Mouse (Mus musculus): ENCODE results near the gene Ruvbl2. TPM values are rescaled to one million over a fixed set of nuclear protein-coding genes. Genes with fewer than 3 reads are reported as not detected.
"Not testable (repeated sequence)": the region's sequence is repeated elsewhere in the genome, so short reads cannot be mapped to it uniquely, and the experiment has no call there.

The Ruvbl2 gene
- polyA plus RNA-seq, 1 experiment from 2014 or later: 88.3 TPM

- WGBS: 69% methylated on average over 2 of the region's 2 CpGs
- Histone ChIP-seq H3K4me3 (ENCODE audit: low read length) (no peak overlapping the region), H3K4me2 (ENCODE audit: low read depth, low read length) (no peak overlapping the region), H3K36me3 (ENCODE audit: control insufficient read depth, insufficient read depth) (peaks cover 8% of the 10 kb centered on the region), H3K9ac (ENCODE audit: low read length) (no peak overlapping the region), H3K27me3 (ENCODE audit: control insufficient read depth, insufficient read depth, low read length) (no peaks in the 10 kb centered on the region), H3K27ac (ENCODE audit: low read length) (no peak overlapping the region), H3K4me1 (ENCODE audit: control insufficient read depth, insufficient read depth, low read length) (peaks cover 16% of the 10 kb centered on the region), H3K9me3 (replicated peaks; ENCODE audit: control insufficient read depth, low read length) (no peaks in the 10 kb centered on the region)
- ATAC-seq (replicated peaks; ENCODE audit: extremely low read depth, insufficient read depth, low FRiP score): no peak
Observed at GRCm38 (mm10) chr7:45396787-45397186, 41.1 kb downstream of the Ruvbl2 start.

GRCm38 (mm10) chr7:45396337-45396775, 41.5 kb downstream of the Ruvbl2 start:
- Histone ChIP-seq H3K4me1 (ENCODE audit: control insufficient read depth, insufficient read depth, low read length) (peaks cover 16% of the 10 kb centered on the region), H3K4me3 (ENCODE audit: low read length) (peak overlapping the region; percentile 81), H3K9ac (ENCODE audit: low read length) (peak overlapping the region; percentile 69), H3K27ac (ENCODE audit: low read length) (peak overlapping the region; percentile 80), H3K4me2 (ENCODE audit: low read depth, low read length) (peak overlapping the region; percentile 67), H3K36me3 (ENCODE audit: control insufficient read depth, insufficient read depth) (peaks cover 11% of the 10 kb centered on the region)
- 7% methylated on average over 3 of the region's 3 CpGs for WGBS
- H3K27me3 ChIP-seq (ENCODE audit: control insufficient read depth, insufficient read depth, low read length); H3K9me3 ChIP-seq (replicated peaks; ENCODE audit: control insufficient read depth, low read length): not testable (repeated sequence)
- peak; percentile 14; the same call in 1 of the 2 replicates for ATAC-seq (replicated peaks; ENCODE audit: extremely low read depth, insufficient read depth, low FRiP score)

DNA sequence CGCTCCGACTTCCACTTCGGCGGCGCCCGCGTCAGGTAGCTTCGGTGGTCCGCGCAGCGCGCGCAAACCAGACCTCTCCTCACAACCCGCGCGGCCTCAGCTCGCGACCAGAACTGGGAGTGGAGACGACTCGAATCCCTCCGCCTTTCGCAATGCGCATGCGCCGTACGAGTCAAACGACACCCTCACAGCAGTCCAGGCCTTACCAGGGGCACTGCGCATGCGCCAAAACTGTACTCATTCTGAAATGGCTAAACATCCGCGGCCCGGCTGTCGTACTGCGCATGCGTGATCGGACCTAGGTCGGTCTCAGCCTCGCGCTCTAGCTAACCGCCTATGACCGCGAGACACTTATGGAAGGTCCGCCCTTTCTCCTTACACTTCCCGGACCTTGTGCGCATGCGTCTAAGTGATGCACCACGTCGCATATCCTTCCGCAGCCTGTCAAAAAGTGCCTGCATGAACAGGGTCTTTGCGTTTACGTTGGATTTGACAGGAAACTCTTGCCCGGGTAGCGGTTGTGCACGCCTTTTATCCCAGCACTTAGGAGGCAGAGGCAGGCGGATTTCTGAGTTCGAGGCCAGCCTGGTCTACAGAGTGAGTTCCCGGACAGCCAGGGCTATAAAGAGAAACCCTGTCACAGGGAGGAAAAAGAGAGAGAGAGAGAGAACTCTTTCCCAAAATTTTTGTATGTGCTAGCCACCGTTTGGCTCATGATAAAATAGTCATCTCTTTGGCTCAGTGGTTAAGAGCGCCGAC, 42.1 kb downstream of the Ruvbl2 start, which contains the start of gene Snrnp70:
Gene Snrnp70, minus strand, starts transcription at position 165 of the 759 bp plus-strand sequence.
- Histone ChIP-seq H3K9me3 (replicated peaks; ENCODE audit: control insufficient read depth, low read length) (no peaks in the 10 kb centered on the region), H3K4me3 (ENCODE audit: low read length) (peak within 1 kb of the TSS; percentile 81), H3K27ac (ENCODE audit: low read length) (peak within 1 kb of the TSS; percentile 94), H3K36me3 (ENCODE audit: control insufficient read depth, insufficient read depth) (peaks cover 15% of the 10 kb centered on the region), H3K4me2 (ENCODE audit: low read depth, low read length) (peak within 1 kb of the TSS; percentile 99), H3K4me1 (ENCODE audit: control insufficient read depth, insufficient read depth, low read length) (peaks cover 16% of the 10 kb centered on the region), H3K27me3 (ENCODE audit: control insufficient read depth, insufficient read depth, low read length) (no peaks in the 10 kb centered on the region), H3K9ac (ENCODE audit: low read length) (peak within 1 kb of the TSS; percentile 88)
- under 1% methylated on average over 60 of the region's 60 CpGs for WGBS
- ATAC-seq (replicated peaks; ENCODE audit: extremely low read depth, insufficient read depth, low FRiP score): peak; percentile 97

GRCm38 (mm10) chr7:45395129-45395541, 42.8 kb downstream of the Ruvbl2 start:
- no peaks in the 10 kb centered on the region for H3K27me3 ChIP-seq (ENCODE audit: control insufficient read depth, insufficient read depth, low read length)
- under 1% methylated on average over 19 of the region's 20 CpGs for WGBS
- H3K27ac ChIP-seq (ENCODE audit: low read length): peak overlapping the region; percentile 94
- ATAC-seq (replicated peaks; ENCODE audit: extremely low read depth, insufficient read depth, low FRiP score): peak; percentile 61
- H3K36me3 ChIP-seq (ENCODE audit: control insufficient read depth, insufficient read depth): peaks cover 20% of the 10 kb centered on the region
- H3K9me3 ChIP-seq (replicated peaks; ENCODE audit: control insufficient read depth, low read length): no peaks in the 10 kb centered on the region
- peak overlapping the region; percentile 99 for H3K4me2 ChIP-seq (ENCODE audit: low read depth, low read length)
- peak overlapping the region; percentile 81 for H3K4me3 ChIP-seq (ENCODE audit: low read length)
- peaks cover 16% of the 10 kb centered on the region for H3K4me1 ChIP-seq (ENCODE audit: control insufficient read depth, insufficient read depth, low read length)
- peak overlapping the region; percentile 88 for H3K9ac ChIP-seq (ENCODE audit: low read length)

DNA sequence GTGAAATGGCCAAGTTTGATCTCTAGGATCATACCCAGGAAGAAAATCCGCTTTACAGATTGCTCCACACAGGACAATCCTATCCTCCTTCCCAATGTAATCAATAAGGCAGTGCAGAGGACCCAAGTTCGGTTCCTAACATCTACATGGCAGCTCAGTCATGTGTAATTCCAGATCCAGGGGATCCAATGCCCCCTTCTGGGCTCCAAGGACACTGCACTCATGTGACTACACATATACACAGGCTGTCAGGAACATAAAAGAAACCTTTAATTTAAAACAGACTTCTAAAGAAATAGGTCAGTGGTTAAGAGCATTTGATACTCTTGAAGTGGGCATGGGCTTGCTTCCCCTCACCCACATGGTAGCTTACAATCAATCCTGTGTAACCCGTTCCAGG, 51.8 kb downstream of the Ruvbl2 start:
- Histone ChIP-seq H3K9me3 (replicated peaks; ENCODE audit: control insufficient read depth, low read length) (no peaks in the 10 kb centered on the region), H3K36me3 (ENCODE audit: control insufficient read depth, insufficient read depth) (peaks cover 92% of the 10 kb centered on the region), H3K9ac (ENCODE audit: low read length) (no peak overlapping the region), H3K4me1 (ENCODE audit: control insufficient read depth, insufficient read depth, low read length) (peaks cover 10% of the 10 kb centered on the region), H3K27ac (ENCODE audit: low read length) (no peak overlapping the region), H3K4me2 (ENCODE audit: low read depth, low read length) (no peak overlapping the region), H3K27me3 (ENCODE audit: control insufficient read depth, insufficient read depth, low read length) (no peaks in the 10 kb centered on the region), H3K4me3 (ENCODE audit: low read length) (no peak overlapping the region)
- 92% methylated on average over 3 of the region's 3 CpGs for WGBS
- no peak for ATAC-seq (replicated peaks; ENCODE audit: extremely low read depth, insufficient read depth, low FRiP score)

DNA sequence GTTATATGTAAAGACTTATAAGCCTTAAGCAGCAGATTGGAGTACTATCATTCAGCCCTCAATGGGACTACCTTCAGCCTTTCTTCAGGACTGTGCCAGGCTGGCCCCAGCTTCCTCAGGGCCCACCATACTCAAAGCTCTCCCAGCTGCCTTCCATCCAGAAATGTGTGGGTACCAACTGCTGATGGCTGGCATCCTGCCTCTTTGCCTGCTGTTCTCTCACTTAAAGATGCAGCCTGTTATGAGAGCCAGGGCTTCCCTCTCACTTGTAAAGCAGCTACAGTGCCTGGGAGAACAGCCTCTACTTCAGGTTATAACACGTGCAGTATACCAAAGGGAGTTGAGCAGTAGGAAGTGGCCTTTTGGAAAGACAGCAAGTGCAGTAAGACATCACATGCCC, 61.8 kb downstream of the Ruvbl2 start:
- no peaks in the 10 kb centered on the region; the same call in 1 of the 2 replicates for H3K4me1 ChIP-seq (ENCODE audit: control insufficient read depth, insufficient read depth, low read length)
- H3K27me3 ChIP-seq (ENCODE audit: control insufficient read depth, insufficient read depth, low read length): no peaks in the 10 kb centered on the region
- no peak for ATAC-seq (replicated peaks; ENCODE audit: extremely low read depth, insufficient read depth, low FRiP score)
- H3K4me2 ChIP-seq (ENCODE audit: low read depth, low read length): no peak overlapping the region
- no peak overlapping the region for H3K4me3 ChIP-seq (ENCODE audit: low read length)
- H3K27ac ChIP-seq (ENCODE audit: low read length): no peak overlapping the region
- no peak overlapping the region for H3K9ac ChIP-seq (ENCODE audit: low read length)
- WGBS: 75% methylated on average over 1 of the region's 1 CpGs
- no peaks in the 10 kb centered on the region for H3K9me3 ChIP-seq (replicated peaks; ENCODE audit: control insufficient read depth, low read length)
- H3K36me3 ChIP-seq (ENCODE audit: control insufficient read depth, insufficient read depth): peaks cover 54% of the 10 kb centered on the region

GRCm38 (mm10) chr7:45374620-45375019, 63.3 kb downstream of the Ruvbl2 start:
- H3K27me3 ChIP-seq (ENCODE audit: control insufficient read depth, insufficient read depth, low read length): peaks cover 1% of the 10 kb centered on the region
- no peak overlapping the region for H3K4me2 ChIP-seq (ENCODE audit: low read depth, low read length)
- H3K9me3 ChIP-seq (replicated peaks; ENCODE audit: control insufficient read depth, low read length): no peaks in the 10 kb centered on the region
- H3K4me1 ChIP-seq (ENCODE audit: control insufficient read depth, insufficient read depth, low read length): peaks cover 10% of the 10 kb centered on the region
- H3K9ac ChIP-seq (ENCODE audit: low read length): no peak overlapping the region
- ATAC-seq (replicated peaks; ENCODE audit: extremely low read depth, insufficient read depth, low FRiP score): no peak
- 90% methylated on average over 8 of the region's 8 CpGs for WGBS
- H3K27ac ChIP-seq (ENCODE audit: low read length): no peak overlapping the region
- peaks cover 41% of the 10 kb centered on the region for H3K36me3 ChIP-seq (ENCODE audit: control insufficient read depth, insufficient read depth)
- no peak overlapping the region for H3K4me3 ChIP-seq (ENCODE audit: low read length)

DNA sequence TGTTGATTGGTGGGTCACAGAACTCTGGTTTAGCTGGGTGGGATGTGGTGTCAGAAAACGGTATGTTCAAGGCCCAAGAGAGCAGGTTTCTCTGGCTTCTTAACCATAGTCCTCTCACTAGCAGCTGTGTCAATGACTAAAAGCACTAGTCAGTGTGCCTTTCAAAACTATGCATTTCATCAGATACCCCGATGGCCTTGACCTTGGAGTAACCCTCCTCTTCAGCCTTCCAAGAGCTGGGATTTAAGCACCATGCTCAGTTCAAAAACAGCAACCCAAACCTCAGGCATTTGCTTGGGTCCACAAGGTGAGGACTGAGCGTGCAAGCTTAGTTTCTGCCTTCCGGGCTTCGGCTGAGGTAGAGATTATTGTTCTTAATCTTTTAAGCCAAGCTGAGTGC, 65.5 kb downstream of the Ruvbl2 start:
- WGBS: 75% methylated on average over 5 of the region's 5 CpGs
- peaks cover 14% of the 10 kb centered on the region for H3K4me1 ChIP-seq (ENCODE audit: control insufficient read depth, insufficient read depth, low read length)

More for the DNA sequence above, 65.5 kb downstream of the Ruvbl2 start:
- Histone ChIP-seq H3K9ac (ENCODE audit: low read length) (no peak overlapping the region), H3K4me3 (ENCODE audit: low read length) (no peak overlapping the region), H3K27me3 (ENCODE audit: control insufficient read depth, insufficient read depth, low read length) (peaks cover 17% of the 10 kb centered on the region), H3K9me3 (replicated peaks; ENCODE audit: control insufficient read depth, low read length) (no peaks in the 10 kb centered on the region), H3K4me2 (ENCODE audit: low read depth, low read length) (no peak overlapping the region), H3K27ac (ENCODE audit: low read length) (no peak overlapping the region), H3K36me3 (ENCODE audit: control insufficient read depth, insufficient read depth) (peaks cover 20% of the 10 kb centered on the region)
- no peak for ATAC-seq (replicated peaks; ENCODE audit: extremely low read depth, insufficient read depth, low FRiP score)
